In genomic region chr19:46087871-46088270, GRCm38 (mm10) we compare ENCODE assay signal across 13 mouse cellular contexts. TPM values are rescaled to one million over a fixed set of nuclear protein-coding genes. Genes with fewer than 3 reads are reported as not detected.
A peak's percentile ranks its signal among the peaks of the same experiment; 100 is the strongest.
DNase-seq lines count a peak whose midpoint lies in the region; ATAC-seq and TF ChIP-seq lines count a peak whose summit lies in the region.
"Had no signal": no experiment of that assay in that cellular context is flagged by ENCODE, and none has a peak within 500 bp of the region (broad histone marks: within the 10 kb centered on the region; RNA-seq: fewer than 3 reads in every experiment).

No protein-coding gene starts in this region.

- no peaks in the 10 kb centered on the region for H3K27me3 ChIP-seq in testis, adult 2 months (ENCODE audit: control insufficient read depth, insufficient read depth, low read length)
- H3K27me3 ChIP-seq: midbrain, embryonic 12.5 days had no signal

- ATAC-seq in frontal cortex, adult (ENCODE audit: low TSS enrichment), result no peak
- ATAC-seq: lung, postnatal 0 days had no signal

- H3K4me3 ChIP-seq in testis, adult 2 months (ENCODE audit: control insufficient read depth, low read depth, low read length), result no peak overlapping the region
- H3K4me3 ChIP-seq: midbrain, embryonic 12.5 days had no signal

- DNase-seq in cerebellum, postnatal 10 days, result peak; percentile 40 to 62
- DNase-seq in cerebellum, postnatal 4 days (ENCODE audit: low spot score in 2 of 2), result no peak
- peak; percentile 26 to 39 for DNase-seq in layer of hippocampus, postnatal 10 days (ENCODE audit: low spot score in 2 of 2)
- DNase-seq in layer of hippocampus, adult 11-12 months (ENCODE audit: low spot score), result no peak
- peak; percentile 36 for DNase-seq in fat pad, adult 2 months (ENCODE audit: extremely low read depth, low read depth, low spot score)
- no peak for DNase-seq in thymus, adult 18-20 months
- DNase-seq: retina, postnatal 1 day; thymus, postnatal 25 days had no signal

- peaks cover 7% of the 10 kb centered on the region for H3K4me1 ChIP-seq in testis, adult 2 months (ENCODE audit: control insufficient read depth, insufficient read depth, low read length)
- H3K4me1 ChIP-seq: midbrain, embryonic 12.5 days had no signal

- peak overlapping the region; percentile 44; the same call in 1 of the 2 replicates for H3K27ac ChIP-seq in testis, adult 2 months (ENCODE audit: control insufficient read depth, insufficient read depth, low read depth, low read length)
- H3K27ac ChIP-seq: midbrain, embryonic 12.5 days had no signal

- no peak for TF ChIP-seq POLR2A in testis, adult 2 months (IDR thresholded peaks at IDR 0.05; ENCODE audit: control insufficient read depth, low read depth, low read length)

- peaks cover 7% of the 10 kb centered on the region; the same call in 1 of the 2 replicates for H3K36me3 ChIP-seq in testis, adult 2 months (ENCODE audit: control insufficient read depth, insufficient read depth, low read length)

- TF ChIP-seq CTCF in testis, adult 2 months (IDR thresholded peaks at IDR 0.05; ENCODE audit: control insufficient read depth, insufficient read depth, insufficient replicate concordance, low read depth, low read length), result no peak

RNA-seq across cellular contexts. Expression of gene Nolc1, which starts 12.2 kb away (rescaled TPM):
- total RNA-seq in layer of hippocampus, postnatal 10 days (2021), result 10 to 100 TPM; 41.2 to 45.6 TPM
- 10.8 and 12.2 TPM in 2 replicates for polyA plus RNA-seq in testis, adult 2 months (2012; rRNA removed)

RNA-seq across cellular contexts. Expression of gene Ldb1, which starts 42.9 kb away (rescaled TPM):
- total RNA-seq in layer of hippocampus, postnatal 10 days (2021), result 100 to 1,000 TPM; 104 to 113 TPM
- 26.2 and 28.9 TPM in 2 replicates for polyA plus RNA-seq in testis, adult 2 months (2012; rRNA removed)

RNA-seq across cellular contexts. Expression of gene Pprc1, which starts 43.2 kb away (rescaled TPM):
- total RNA-seq in layer of hippocampus, postnatal 10 days (2021), result 10 to 100 TPM; 34.7 to 36.2 TPM
- 8.9 and 10.1 TPM in 2 replicates for polyA plus RNA-seq in testis, adult 2 months (2012; rRNA removed)

RNA-seq across cellular contexts. Expression of gene Elovl3, which starts 43.8 kb away (rescaled TPM):
- not detected for total RNA-seq in layer of hippocampus, postnatal 10 days (2021)
- polyA plus RNA-seq in testis, adult 2 months (2012; rRNA removed), result 0.20 and 0.49 TPM in 2 replicates
- total RNA-seq: gastrocnemius, postnatal 36 days had no signal
- polyA plus RNA-seq: lung, postnatal 0 days had no signal

Comparison
In these comparisons a context has a peak if more than half of its experiments do, and no peak if none do; other contexts are left out.
1. DNase-seq: peak in cerebellum, postnatal 10 days (2 of 2), layer of hippocampus, postnatal 10 days (2 of 2) and fat pad, adult 2 months (single experiment); none in cerebellum, postnatal 4 days (0 of 2), layer of hippocampus, adult 11-12 months (single experiment) and thymus, adult 18-20 months (0 of 2).